Mouse (Mus musculus): ENCODE data around the gene Gpbp1.

DNA sequence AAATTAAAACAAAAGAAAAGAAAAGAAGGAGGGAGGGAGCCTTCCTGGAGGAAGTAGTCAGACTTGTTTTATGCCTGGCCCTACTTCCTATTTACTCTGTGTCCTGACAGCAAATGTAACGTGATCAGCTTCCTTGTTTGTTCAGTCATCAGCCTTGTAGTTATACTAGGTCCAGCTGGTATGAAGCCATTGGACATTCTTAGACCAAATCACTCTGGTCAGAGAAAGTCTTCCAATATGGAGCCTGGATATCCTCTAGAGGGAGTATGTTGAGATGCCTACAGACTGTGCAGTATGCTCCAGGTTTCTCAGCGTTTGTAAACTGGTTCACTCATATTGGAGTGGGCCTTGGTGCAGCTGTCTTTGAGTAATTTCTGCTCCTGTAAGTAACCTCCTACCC lies 71.8 kb downstream of the Gpbp1 start:
- no peak for TF ChIP-seq POLR2A (IDR thresholded peaks at IDR 0.05; ENCODE audit: borderline replicate concordance, insufficient read depth, low read length)
- no peak for TF ChIP-seq CTCF (IDR thresholded peaks at IDR 0.05; ENCODE audit: borderline replicate concordance, insufficient read depth, low read depth, low read length)

Measured in cerebellum, adult 2 months (tissue).